Mouse (Mus musculus) c-Kit-negative CD71-positive TER-119-positive erythroid progenitor cells, embryonic 14.5 days (primary cell): ENCODE results near the gene Agl.
A peak's percentile ranks its signal among the peaks of the same experiment; 100 is the strongest.

Source experiments
- DNase-seq: peaks from one replicate; pipeline ENCODE4 v3.0.0-alpha.2; 2013; ENCODE audit warnings: low read depth, low spot score

The Agl gene

GRCm38 (mm10) chr3:116807811-116808506 lies at the start of gene Agl:
Gene Agl, minus strand, starts transcription at chr3:116808166.
- peak; percentile 73 for DNase-seq

- no peak for DNase-seq
These were observed 49.6 kb upstream of the Agl start for GRCm38 (mm10) chr3:116857611-116858010.

- no peak for DNase-seq
These were observed 44.5 kb upstream of the Agl start for GRCm38 (mm10) chr3:116852421-116852820.

- no peak for DNase-seq
These were observed 42.4 kb upstream of the Agl start for GRCm38 (mm10) chr3:116850376-116850775.

GRCm38 (mm10) chr3:116848936-116849335 lies 41.0 kb upstream of the Agl start:
- DNase-seq, result no peak

GRCm38 (mm10) chr3:116848099-116848498 lies 40.1 kb upstream of the Agl start:
- no peak for DNase-seq

- no peak for DNase-seq
These were observed 38.1 kb upstream of the Agl start for GRCm38 (mm10) chr3:116846084-116846483.

- DNase-seq, result no peak
These were observed 37.1 kb upstream of the Agl start for GRCm38 (mm10) chr3:116844880-116845579.

GRCm38 (mm10) chr3:116841311-116841710 lies 33.3 kb upstream of the Agl start:
- DNase-seq, result no peak

GRCm38 (mm10) chr3:116836681-116837475 lies 28.9 kb upstream of the Agl start:
- no peak for DNase-seq

- peak; percentile 86 for DNase-seq
These were observed 28.1 kb upstream of the Agl start for GRCm38 (mm10) chr3:116835770-116836680.

- DNase-seq, result no peak
These were observed 27.4 kb upstream of the Agl start for GRCm38 (mm10) chr3:116835350-116835749.

- DNase-seq, result no peak
These were observed 26.3 kb upstream of the Agl start for GRCm38 (mm10) chr3:116834241-116834640.

- no peak for DNase-seq
These were observed 25.5 kb upstream of the Agl start for GRCm38 (mm10) chr3:116833491-116833890.

- DNase-seq, result no peak
These were observed 24.8 kb upstream of the Agl start for GRCm38 (mm10) chr3:116832526-116833310.

GRCm38 (mm10) chr3:116831324-116831723 lies 23.4 kb upstream of the Agl start:
- no peak for DNase-seq

GRCm38 (mm10) chr3:116829274-116829920 lies 21.4 kb upstream of the Agl start:
- no peak for DNase-seq

- DNase-seq, result no peak
These were observed 18.7 kb upstream of the Agl start for GRCm38 (mm10) chr3:116826471-116827215.

GRCm38 (mm10) chr3:116817231-116817630 lies 9.3 kb upstream of the Agl start:
- DNase-seq, result no peak
